Mouse (Mus musculus): ENCODE data around the gene Adam19. TPM values are rescaled to one million over a fixed set of nuclear protein-coding genes. Genes with fewer than 3 reads are reported as not detected.

The Adam19 gene
- total and polyA plus RNA-seq, 2 experiments from 2014 or later: 5.8 to 18.5 TPM

GRCm38 (mm10) chr11:46097062-46097461 is 41.3 kb downstream of the Adam19 start:
- Histone ChIP-seq H3K4me2 (ENCODE audit: low read depth, low read length) (no peak overlapping the region), H3K4me3 (ENCODE audit: low read length) (no peak overlapping the region), H3K27me3 (ENCODE audit: insufficient read depth, low read length) (no peaks in the 10 kb centered on the region), H3K36me3 (ENCODE audit: insufficient read depth, low read length) (peaks cover 11% of the 10 kb centered on the region; the same call in 1 of the 2 replicates), H3K9ac (replicated peaks; ENCODE audit: low read length) (no peak overlapping the region), H3K9me3 (ENCODE audit: low read length) (no peaks in the 10 kb centered on the region), H3K4me1 (ENCODE audit: insufficient read depth, low read length) (0 out of 2 replicates have a peak, but pooled peaks cover 1% of the 10 kb centered on the region), H3K27ac (no peak overlapping the region)
- TF ChIP-seq CTCF (IDR thresholded peaks at IDR 0.05; ENCODE audit: low read depth): no peak
- DNase-seq (ENCODE audit: low spot score) (peak; percentile 45), ATAC-seq (no peak)
- 67% methylated on average over 3 of the region's 3 CpGs for WGBS

GRCm38 (mm10) chr11:46102107-46102506 is 46.3 kb downstream of the Adam19 start:
- ATAC-seq (no peak), DNase-seq (ENCODE audit: low spot score) (no peak)
- H3K9me3 ChIP-seq (ENCODE audit: low read length): no peaks in the 10 kb centered on the region
- no peak overlapping the region for H3K9ac ChIP-seq (replicated peaks; ENCODE audit: low read length)
- no peak overlapping the region for H3K4me2 ChIP-seq (ENCODE audit: low read depth, low read length)
- no peak for TF ChIP-seq CTCF (IDR thresholded peaks at IDR 0.05; ENCODE audit: low read depth)
- H3K4me1 ChIP-seq (ENCODE audit: insufficient read depth, low read length): peaks cover 6% of the 10 kb centered on the region
- no peaks in the 10 kb centered on the region for H3K27me3 ChIP-seq (ENCODE audit: insufficient read depth, low read length)
- H3K27ac ChIP-seq: no peak overlapping the region
- no peak overlapping the region for H3K4me3 ChIP-seq (ENCODE audit: low read length)
- H3K36me3 ChIP-seq (ENCODE audit: insufficient read depth, low read length): peaks cover 11% of the 10 kb centered on the region; the same call in 1 of the 2 replicates
- 75% methylated on average over 6 of the region's 6 CpGs for WGBS

DNA sequence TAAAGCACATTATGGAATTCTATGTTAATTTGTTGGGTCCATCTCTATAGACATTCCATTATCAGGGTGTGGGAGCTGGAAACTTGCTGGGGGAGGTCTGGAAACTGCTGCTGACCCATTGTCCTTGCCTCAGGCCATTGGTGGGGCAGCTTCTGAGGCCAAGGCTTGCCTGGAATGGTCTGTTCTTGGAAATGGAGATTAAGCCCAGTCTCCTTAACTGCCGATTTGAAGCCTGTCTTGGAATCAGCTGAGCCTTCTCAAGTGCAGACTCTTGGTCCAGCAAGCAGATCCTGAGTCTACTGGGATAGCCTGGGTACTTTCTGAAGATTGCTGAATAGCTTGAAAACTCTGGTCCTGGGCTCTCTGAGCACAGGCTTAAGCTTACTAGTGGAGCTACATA is 51.3 kb downstream of the Adam19 start:
- H3K27ac ChIP-seq: no peak overlapping the region
- WGBS: 92% methylated on average over 1 of the region's 1 CpGs
- H3K9me3 ChIP-seq (ENCODE audit: low read length): no peaks in the 10 kb centered on the region
- H3K27me3 ChIP-seq (ENCODE audit: insufficient read depth, low read length): no peaks in the 10 kb centered on the region
- DNase-seq (ENCODE audit: low spot score): no peak
- H3K4me1 ChIP-seq (ENCODE audit: insufficient read depth, low read length): peaks cover 5% of the 10 kb centered on the region
- no peak for TF ChIP-seq CTCF (IDR thresholded peaks at IDR 0.05; ENCODE audit: low read depth)
- no peak overlapping the region for H3K4me3 ChIP-seq (ENCODE audit: low read length)
- H3K9ac ChIP-seq (replicated peaks; ENCODE audit: low read length): no peak overlapping the region
- ATAC-seq: no peak
- no peaks in the 10 kb centered on the region for H3K36me3 ChIP-seq (ENCODE audit: insufficient read depth, low read length)
- no peak overlapping the region for H3K4me2 ChIP-seq (ENCODE audit: low read depth, low read length)

- DNase-seq (ENCODE audit: low spot score) (no peak), ATAC-seq (no peak)
- no peak overlapping the region for H3K9ac ChIP-seq (replicated peaks; ENCODE audit: low read length)
- no peak overlapping the region for H3K4me2 ChIP-seq (ENCODE audit: low read depth, low read length)
- H3K27ac ChIP-seq: no peak overlapping the region
- no peak for TF ChIP-seq CTCF (IDR thresholded peaks at IDR 0.05; ENCODE audit: low read depth)
- H3K27me3 ChIP-seq (ENCODE audit: insufficient read depth, low read length): no peaks in the 10 kb centered on the region
- no peaks in the 10 kb centered on the region for H3K36me3 ChIP-seq (ENCODE audit: insufficient read depth, low read length)
- H3K9me3 ChIP-seq (ENCODE audit: low read length): no peaks in the 10 kb centered on the region
- no peak overlapping the region for H3K4me3 ChIP-seq (ENCODE audit: low read length)
- WGBS: 50% methylated on average over 5 of the region's 5 CpGs
- no peaks in the 10 kb centered on the region for H3K4me1 ChIP-seq (ENCODE audit: insufficient read depth, low read length)
Measured at GRCm38 (mm10) chr11:46109206-46109605, 53.4 kb downstream of the Adam19 start.

DNA sequence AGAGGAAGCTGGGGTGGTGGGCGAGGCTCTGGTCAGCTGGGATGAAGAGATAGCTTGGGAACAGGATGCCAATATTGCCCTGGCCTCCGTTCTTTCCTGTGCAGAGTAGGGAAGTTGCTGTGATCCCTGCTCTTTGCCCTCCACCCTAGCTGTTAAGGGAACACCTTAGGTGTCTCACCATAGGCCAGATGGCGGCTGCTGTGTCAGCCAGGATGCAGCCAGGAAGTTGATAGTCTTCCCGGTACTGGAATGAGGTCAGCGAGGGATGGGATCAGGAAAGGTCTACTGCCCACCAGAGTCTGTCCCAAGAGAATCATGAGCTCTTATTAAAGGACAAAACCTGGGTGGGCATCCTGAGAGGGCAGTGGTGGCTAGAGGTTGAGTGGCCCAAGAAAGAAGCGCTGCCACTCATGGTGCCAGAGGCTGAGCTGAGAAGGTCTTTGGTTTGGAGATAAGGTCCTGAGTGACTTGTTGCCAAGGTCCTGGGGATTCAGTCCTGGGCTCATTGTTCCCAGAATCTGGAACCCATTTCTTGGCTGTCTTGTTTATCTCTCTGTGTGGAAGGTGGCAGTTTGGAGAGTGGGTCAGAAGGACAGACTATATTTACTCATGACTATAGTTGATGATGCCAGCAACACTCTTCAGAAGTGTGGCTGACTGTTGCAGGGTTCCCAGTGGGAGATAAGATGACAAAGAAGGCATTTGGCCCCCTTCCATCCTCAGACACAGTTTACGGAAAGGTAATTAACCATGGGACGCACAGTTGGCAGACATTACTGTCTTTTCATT is 54.6 kb downstream of the Adam19 start:
- H3K4me1 ChIP-seq (ENCODE audit: insufficient read depth, low read length): no peaks in the 10 kb centered on the region
- ATAC-seq (no peak), DNase-seq (ENCODE audit: low spot score) (no peak)
- TF ChIP-seq CTCF (IDR thresholded peaks at IDR 0.05; ENCODE audit: low read depth): no peak
- no peaks in the 10 kb centered on the region for H3K36me3 ChIP-seq (ENCODE audit: insufficient read depth, low read length)
- no peak overlapping the region for H3K27ac ChIP-seq
- no peak overlapping the region for H3K4me3 ChIP-seq (ENCODE audit: low read length)
- 70% methylated on average over 8 of the region's 8 CpGs for WGBS
- H3K4me2 ChIP-seq (ENCODE audit: low read depth, low read length): no peak overlapping the region
- no peaks in the 10 kb centered on the region for H3K9me3 ChIP-seq (ENCODE audit: low read length)
- no peaks in the 10 kb centered on the region for H3K27me3 ChIP-seq (ENCODE audit: insufficient read depth, low read length)
- no peak overlapping the region for H3K9ac ChIP-seq (replicated peaks; ENCODE audit: low read length)

DNA sequence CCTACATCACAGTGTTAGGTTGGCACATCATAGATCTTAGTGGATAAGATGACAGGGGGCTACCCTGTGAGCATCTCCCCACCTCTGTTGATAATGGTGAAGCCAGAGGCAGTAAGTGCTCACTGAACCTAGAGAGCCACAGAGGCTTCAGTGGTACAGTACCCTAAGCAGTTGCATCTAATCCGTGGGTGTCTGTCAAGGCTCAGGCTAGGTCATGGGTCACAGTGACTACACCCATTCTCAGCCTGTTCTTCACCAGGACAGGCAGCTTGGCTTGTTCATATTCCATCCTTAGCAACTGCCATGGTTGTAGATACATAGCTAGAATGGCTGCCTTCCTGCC is 55.1 kb downstream of the Adam19 start:
- H3K4me1 ChIP-seq (ENCODE audit: insufficient read depth, low read length): no peaks in the 10 kb centered on the region
- no peak for DNase-seq (ENCODE audit: low spot score)
- no peak for ATAC-seq

GRCm38 (mm10) chr11:46113211-46113610 is 57.4 kb downstream of the Adam19 start:
- Histone ChIP-seq H3K4me3 (ENCODE audit: low read length) (no peak overlapping the region), H3K4me1 (ENCODE audit: insufficient read depth, low read length) (no peaks in the 10 kb centered on the region), H3K27me3 (ENCODE audit: insufficient read depth, low read length) (no peaks in the 10 kb centered on the region), H3K27ac (no peak overlapping the region), H3K4me2 (ENCODE audit: low read depth, low read length) (no peak overlapping the region), H3K9me3 (ENCODE audit: low read length) (no peaks in the 10 kb centered on the region), H3K9ac (replicated peaks; ENCODE audit: low read length) (no peak overlapping the region), H3K36me3 (ENCODE audit: insufficient read depth, low read length) (no peaks in the 10 kb centered on the region)
- ATAC-seq (no peak), DNase-seq (ENCODE audit: low spot score) (no peak)
- WGBS: 67% methylated on average over 3 of the region's 3 CpGs
- no peak for TF ChIP-seq CTCF (IDR thresholded peaks at IDR 0.05; ENCODE audit: low read depth)

More for the DNA sequence above, 55.1 kb downstream of the Adam19 start:
- no peaks in the 10 kb centered on the region for H3K9me3 ChIP-seq (ENCODE audit: low read length)
- no peak overlapping the region for H3K4me2 ChIP-seq (ENCODE audit: low read depth, low read length)
- WGBS: 58% methylated on average over 1 of the region's 1 CpGs
- no peaks in the 10 kb centered on the region for H3K36me3 ChIP-seq (ENCODE audit: insufficient read depth, low read length)
- no peak for TF ChIP-seq CTCF (IDR thresholded peaks at IDR 0.05; ENCODE audit: low read depth)
- H3K27ac ChIP-seq: no peak overlapping the region
- no peak overlapping the region for H3K9ac ChIP-seq (replicated peaks; ENCODE audit: low read length)
- H3K4me3 ChIP-seq (ENCODE audit: low read length): no peak overlapping the region
- no peaks in the 10 kb centered on the region for H3K27me3 ChIP-seq (ENCODE audit: insufficient read depth, low read length)
